Mouse (Mus musculus) forebrain, embryonic 14.5 days (tissue): ENCODE measurements at regions not wholly inside any gene's neighbourhood (a gene's known extent, or its start where the extent isn't known, plus 50 kb on each side); places are given as distances from the start of the nearest gene placed in this dataset.

Experiments
- ATAC-seq: fragments of 200-750 bp; cut with Nextera tagmentation; 2 replicates; pipeline ENCODE4 v1.8.0; 2017; ENCODE audit warnings: mild to moderate bottlenecking, moderate library complexity
- DNase-seq: peaks from one replicate; pipeline ENCODE4 v3.0.0-alpha.2; 2015; ENCODE audit warnings: low spot score
- H3K27ac ChIP-seq: fragments of 300-500 bp; sonication (generic); 2 replicates; pipeline ENCODE4 v1.5.1; 2014; ENCODE audit warnings: low read depth, mild to moderate bottlenecking, control low read depth, low read length, moderate library complexity
- H3K27me3 ChIP-seq: fragments of 300-500 bp; sonication (generic); replicated peaks from 2 replicates; pipeline ENCODE4 v1.6.1; 2014; ENCODE audit warnings: low read length, control low read depth, mixed read lengths; ENCODE audit not compliant: control insufficient read depth, insufficient read depth
- H3K36me3 ChIP-seq: fragments of 300-500 bp; sonication (generic); 2 replicates; pipeline ENCODE4 v1.6.1; 2014; ENCODE audit warnings: low read length, control low read depth; ENCODE audit not compliant: control insufficient read depth, insufficient read depth
- H3K4me1 ChIP-seq: fragments of 300-500 bp; sonication (generic); 2 replicates; pipeline ENCODE4 v1.6.1; 2014; ENCODE audit warnings: antibody characterized with exemption, low read length, control low read depth; ENCODE audit not compliant: control insufficient read depth, insufficient read depth
- H3K4me2 ChIP-seq: fragments of 300-500 bp; sonication (generic); 2 replicates; pipeline ENCODE4 v1.6.1; 2014; ENCODE audit warnings: mild to moderate bottlenecking, control low read depth, low read length
- H3K4me3 ChIP-seq: fragments of 300-500 bp; sonication (generic); 2 replicates; pipeline ENCODE4 v1.5.1; 2014; ENCODE audit warnings: low read depth, low read length, control low read depth
- H3K9ac ChIP-seq: fragments of 300-500 bp; sonication (generic); 2 replicates; pipeline ENCODE4 v1.6.1; 2014; ENCODE audit warnings: mild to moderate bottlenecking, low read length, control low read depth, moderate library complexity
- H3K9me3 ChIP-seq: fragments of 300-500 bp; sonication (generic); replicated peaks from 2 replicates; pipeline ENCODE4 v1.6.1; 2016; ENCODE audit warnings: low read length, control low read depth, mixed read lengths; ENCODE audit not compliant: control insufficient read depth
- WGBS: fragments of 180-500 bp; shearing (Covaris S2); extraction: QIAGEN DNeasy Blood & Tissue Kit; methylation state at CpG from one replicate; pipeline ENCODE4 v1.1.7; 2014; 5-methylcytosine and 5-hydroxymethylcytosine counted together

DNA sequence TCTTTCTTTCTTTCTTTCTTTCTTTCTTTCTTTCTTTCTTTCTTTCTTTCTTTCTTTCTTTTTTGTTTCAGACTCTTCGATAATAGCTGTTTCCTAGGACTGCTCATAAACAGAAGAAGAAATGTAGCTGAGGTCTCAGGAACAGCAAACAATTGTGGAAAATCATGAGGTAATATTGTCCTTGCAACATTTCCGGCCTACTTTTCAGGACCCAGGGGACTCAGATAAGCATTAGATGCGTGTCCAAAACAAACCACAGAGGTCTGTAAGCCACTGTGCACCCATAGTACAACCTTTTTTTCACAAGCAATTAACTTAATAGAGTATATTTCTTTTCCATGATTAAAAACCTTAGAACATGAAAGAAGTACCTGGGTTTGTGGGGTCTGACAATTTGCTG, 455.7 kb upstream of the Zeb2 start:
- no peak for ATAC-seq
- H3K9me3 ChIP-seq, result no peaks in the 10 kb centered on the region
- no peaks in the 10 kb centered on the region for H3K36me3 ChIP-seq
- 92% methylated on average over 3 of the region's 3 CpGs for WGBS
- no peaks in the 10 kb centered on the region for H3K4me1 ChIP-seq
- H3K4me2 ChIP-seq, result no peak overlapping the region
- H3K9ac ChIP-seq, result no peak overlapping the region
- no peak for DNase-seq
- no peaks in the 10 kb centered on the region for H3K27me3 ChIP-seq
- no peak overlapping the region for H3K27ac ChIP-seq
- no peak overlapping the region for H3K4me3 ChIP-seq

DNA sequence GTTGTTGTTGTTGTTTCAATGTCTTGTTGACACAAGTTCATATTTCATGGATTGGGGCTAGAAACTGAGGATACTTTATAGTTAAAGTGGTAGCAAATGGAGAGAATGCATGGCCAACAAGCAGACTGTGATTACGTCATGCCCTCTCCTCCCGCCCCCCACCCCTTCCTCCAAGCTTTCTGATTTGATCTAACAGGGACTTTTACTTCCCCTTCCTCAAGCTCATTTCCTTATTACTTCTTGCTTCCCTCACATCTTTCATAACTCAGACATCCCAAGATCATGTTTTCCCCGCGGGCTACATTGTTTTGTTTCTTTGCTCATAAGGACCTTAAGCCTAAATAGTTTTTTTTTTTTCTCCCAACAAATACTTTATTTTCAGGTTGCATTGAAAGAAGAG, 437.5 kb upstream of the Zeb2 start:
- Histone ChIP-seq H3K27me3 (no peaks in the 10 kb centered on the region), H3K9me3 (no peaks in the 10 kb centered on the region), H3K4me3 (no peak overlapping the region), H3K36me3 (no peaks in the 10 kb centered on the region), H3K4me2 (no peak overlapping the region), H3K9ac (no peak overlapping the region), H3K4me1 (no peaks in the 10 kb centered on the region), H3K27ac (no peak overlapping the region)
- no peak for DNase-seq
- WGBS, result 84% methylated on average over 4 of the region's 4 CpGs
- ATAC-seq, result no peak

DNA sequence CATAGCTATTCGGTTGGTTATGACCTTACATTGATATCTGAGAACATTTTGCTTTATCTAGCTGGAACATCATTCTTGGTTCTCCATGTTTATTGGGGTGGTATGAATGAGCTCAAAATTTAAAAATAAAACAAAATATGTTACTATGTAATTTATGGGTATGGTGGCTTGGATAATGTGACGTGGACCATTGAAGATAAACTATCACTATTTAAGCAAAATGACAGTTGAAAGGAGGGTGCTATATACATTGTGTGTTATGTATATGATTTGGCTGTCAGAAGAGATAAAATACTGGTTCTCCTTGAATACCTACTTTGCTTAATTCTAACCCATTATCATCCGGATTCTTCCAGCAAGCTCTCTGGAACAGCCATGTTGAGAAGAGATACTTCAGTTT, 424.2 kb upstream of the Zeb2 start:
- Histone ChIP-seq H3K4me3 (no peak overlapping the region), H3K9ac (no peak overlapping the region), H3K9me3 (no peaks in the 10 kb centered on the region), H3K36me3 (no peaks in the 10 kb centered on the region), H3K4me1 (no peaks in the 10 kb centered on the region), H3K27ac (no peak overlapping the region), H3K4me2 (no peak overlapping the region), H3K27me3 (no peaks in the 10 kb centered on the region)
- DNase-seq, result no peak
- no peak for ATAC-seq
- 95% methylated on average over 3 of the region's 3 CpGs for WGBS

DNA sequence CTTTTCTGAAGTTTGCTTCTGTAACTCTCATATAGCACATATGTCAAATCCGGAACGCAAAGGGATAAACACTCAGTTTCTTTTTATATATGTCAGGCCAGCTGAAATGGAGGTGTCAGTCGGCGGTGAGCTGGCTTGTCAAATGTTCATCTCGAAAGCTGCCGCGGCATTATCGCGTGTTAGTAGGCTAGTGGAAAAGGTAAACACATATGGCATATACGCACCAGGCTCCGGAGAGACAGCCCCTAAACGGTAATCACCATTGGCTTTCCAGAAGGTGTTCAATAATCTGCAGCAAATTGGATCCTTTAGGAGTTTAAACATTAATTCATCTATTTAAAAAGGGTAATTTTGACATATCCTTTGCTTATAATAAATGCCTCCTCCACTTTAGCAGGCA, 421.8 kb upstream of the Zeb2 start:
- Histone ChIP-seq H3K4me1 (no peaks in the 10 kb centered on the region), H3K9ac (no peak overlapping the region), H3K27ac (no peak overlapping the region), H3K4me3 (no peak overlapping the region), H3K4me2 (no peak overlapping the region), H3K36me3 (no peaks in the 10 kb centered on the region), H3K9me3 (no peaks in the 10 kb centered on the region), H3K27me3 (no peaks in the 10 kb centered on the region)
- DNase-seq, result no peak
- no peak for ATAC-seq
- WGBS, result 83% methylated on average over 12 of the region's 12 CpGs

DNA sequence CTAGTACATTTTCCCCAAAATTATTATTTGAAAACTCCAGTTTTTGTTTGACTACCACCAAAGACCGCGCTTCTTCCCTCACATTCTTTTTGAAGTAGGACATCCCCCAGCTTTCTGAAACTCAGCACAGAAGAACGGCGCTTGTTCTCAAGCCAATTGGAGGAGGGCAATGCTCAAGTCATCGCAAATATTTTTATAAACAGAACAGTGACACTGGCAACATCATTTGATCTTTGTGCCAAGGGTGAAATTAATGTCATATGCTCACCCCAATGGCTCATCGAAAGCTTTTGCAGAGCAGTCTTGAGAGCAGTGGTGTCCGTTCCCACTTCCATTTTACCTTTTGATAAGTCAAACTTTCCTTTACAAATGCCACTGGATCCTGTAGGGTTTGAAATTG, 420.5 kb upstream of the Zeb2 start:
- H3K4me1 ChIP-seq, result no peaks in the 10 kb centered on the region
- no peaks in the 10 kb centered on the region for H3K9me3 ChIP-seq
- H3K4me3 ChIP-seq, result no peak overlapping the region
- ATAC-seq, result no peak
- no peak overlapping the region for H3K27ac ChIP-seq
- H3K9ac ChIP-seq, result no peak overlapping the region
- no peaks in the 10 kb centered on the region for H3K27me3 ChIP-seq
- H3K4me2 ChIP-seq, result no peak overlapping the region
- no peaks in the 10 kb centered on the region for H3K36me3 ChIP-seq
- no peak for DNase-seq
- WGBS, result 91% methylated on average over 7 of the region's 7 CpGs

DNA sequence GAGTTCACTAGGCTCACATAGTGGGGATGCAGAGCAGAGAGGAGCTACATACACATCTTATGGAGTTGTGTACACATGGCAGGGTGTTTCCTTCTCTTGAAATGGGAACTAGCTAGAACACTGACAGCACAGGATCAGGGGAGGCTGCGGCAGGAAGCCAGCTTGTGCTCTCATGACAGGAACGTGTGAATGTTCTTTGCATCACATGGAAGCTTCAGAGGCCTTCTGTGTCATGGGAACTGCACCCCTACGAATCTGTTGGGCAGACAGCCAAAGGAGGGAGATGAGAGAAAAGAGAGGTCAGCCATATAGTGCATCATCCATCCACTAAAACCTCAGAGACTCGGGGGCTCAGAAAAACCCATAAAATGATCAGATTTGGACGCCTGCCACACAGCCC, 417.6 kb upstream of the Zeb2 start:
- no peak overlapping the region for H3K4me3 ChIP-seq
- WGBS, result 79% methylated on average over 5 of the region's 5 CpGs

DNA sequence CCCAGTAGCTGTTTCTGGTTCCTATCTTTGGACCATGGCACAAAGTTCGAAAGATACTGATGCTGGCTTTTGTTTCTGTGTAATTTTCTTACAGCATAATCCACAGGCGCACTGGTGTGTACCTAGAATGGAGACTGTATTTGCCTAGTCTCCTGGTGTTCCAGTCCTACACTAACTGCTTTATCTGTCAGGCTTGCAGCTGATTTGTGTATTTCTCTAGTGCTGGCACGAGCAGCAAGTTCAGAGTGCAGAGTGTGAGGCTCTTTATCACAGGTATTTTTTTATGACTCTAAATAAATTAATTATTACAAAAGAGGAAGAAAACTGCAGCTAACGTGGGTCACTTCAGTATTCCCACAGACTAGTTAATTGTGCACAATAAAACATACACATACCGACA, 405.1 kb upstream of the Zeb2 start:
- Histone ChIP-seq H3K9ac (no peak overlapping the region), H3K9me3 (no peaks in the 10 kb centered on the region), H3K4me3 (no peak overlapping the region), H3K4me1 (no peaks in the 10 kb centered on the region), H3K27ac (no peak overlapping the region), H3K4me2 (no peak overlapping the region), H3K27me3 (no peaks in the 10 kb centered on the region), H3K36me3 (no peaks in the 10 kb centered on the region)
- no peak for DNase-seq
- 85% methylated on average over 5 of the region's 5 CpGs for WGBS
- ATAC-seq, result no peak

More for the DNA sequence above, 417.6 kb upstream of the Zeb2 start:
- ATAC-seq (no peak), DNase-seq (no peak)
- H3K9ac ChIP-seq, result no peak overlapping the region
- H3K4me1 ChIP-seq, result no peaks in the 10 kb centered on the region
- no peaks in the 10 kb centered on the region for H3K27me3 ChIP-seq
- H3K27ac ChIP-seq, result no peak overlapping the region
- no peaks in the 10 kb centered on the region for H3K9me3 ChIP-seq
- H3K36me3 ChIP-seq, result no peaks in the 10 kb centered on the region
- no peak overlapping the region for H3K4me2 ChIP-seq

DNA sequence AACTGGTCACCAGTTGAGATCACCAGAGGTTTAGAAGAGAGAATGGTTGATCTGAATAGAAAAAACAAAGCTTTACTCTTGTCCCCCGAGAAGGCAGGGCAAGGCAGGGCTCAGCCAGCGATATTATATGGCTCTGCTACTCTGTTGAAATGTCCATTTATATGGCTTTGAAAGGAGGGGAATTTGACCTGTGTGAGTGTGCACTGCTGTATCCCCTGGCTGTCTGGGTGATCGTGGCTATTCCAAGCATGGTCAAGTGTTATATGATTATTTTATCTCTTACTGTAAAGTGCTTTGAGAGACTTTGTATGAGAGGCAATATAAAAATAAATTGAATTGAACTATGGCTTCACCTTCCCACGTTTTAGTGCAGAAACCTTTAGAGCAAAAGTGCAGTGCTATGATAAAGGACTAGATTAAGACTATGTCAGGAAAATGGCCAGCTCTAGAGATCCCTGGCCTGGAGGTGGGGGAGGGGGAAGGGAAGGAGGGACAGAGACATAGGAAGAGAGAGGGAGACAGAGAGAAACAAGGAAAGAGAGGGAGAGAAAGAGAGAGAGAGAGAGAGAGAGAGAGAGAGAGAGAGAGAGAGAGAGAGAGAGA, 402.5 kb upstream of the Zeb2 start:
- 44% methylated on average over 4 of the region's 4 CpGs for WGBS
- DNase-seq, result no peak

DNA sequence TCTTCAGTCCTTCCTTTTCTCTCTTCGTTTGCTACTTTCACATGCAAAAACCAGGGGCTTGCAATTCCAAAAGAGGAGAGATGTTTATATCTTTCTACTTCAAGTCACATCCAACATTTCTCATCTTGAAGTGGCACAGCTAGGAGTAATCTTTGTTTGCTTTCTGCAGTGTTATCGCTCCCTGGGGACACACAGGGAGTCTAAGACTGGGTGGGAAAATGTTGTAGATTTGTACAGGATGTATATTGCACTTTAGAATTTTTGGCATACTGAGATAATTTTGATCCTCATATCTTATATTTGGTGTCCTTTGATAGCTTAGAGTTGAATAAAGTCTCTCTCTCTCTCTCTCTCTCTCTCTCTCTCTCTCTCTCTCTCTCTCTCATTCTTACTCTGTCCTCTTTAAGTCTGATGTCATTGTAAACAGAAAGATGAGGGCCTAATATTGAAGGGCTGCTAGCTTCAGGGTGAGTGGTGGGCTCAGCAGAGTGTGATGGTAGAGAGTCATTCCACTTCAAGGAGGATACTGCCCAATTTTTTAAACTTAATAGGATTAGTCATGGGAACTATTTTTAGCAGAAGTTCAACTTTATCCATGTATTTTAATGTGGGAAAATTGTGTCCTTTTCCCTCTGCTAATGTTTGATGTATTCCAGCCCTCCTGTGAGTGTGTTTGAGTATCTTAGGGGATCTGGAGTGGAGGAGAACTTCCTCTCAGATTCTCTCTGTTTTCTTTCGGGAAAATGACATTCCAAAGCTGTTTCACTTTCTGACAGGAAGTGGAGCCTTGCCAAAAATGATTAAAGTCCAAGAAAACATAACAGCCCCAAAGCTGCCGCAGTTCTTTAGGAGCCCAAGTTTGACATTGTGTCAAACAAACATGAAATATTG, 397.3 kb upstream of the Zeb2 start:
- Histone ChIP-seq H3K4me2 (no peak overlapping the region), H3K9me3 (no peaks in the 10 kb centered on the region), H3K4me1 (no peaks in the 10 kb centered on the region), H3K27ac (no peak overlapping the region), H3K9ac (no peak overlapping the region), H3K4me3 (no peak overlapping the region), H3K36me3 (no peaks in the 10 kb centered on the region), H3K27me3 (no peaks in the 10 kb centered on the region)
- no peak for ATAC-seq
- DNase-seq, result peak; percentile 33
- 66% methylated on average over 4 of the region's 4 CpGs for WGBS

More for the DNA sequence above, 402.5 kb upstream of the Zeb2 start:
- no peak overlapping the region for H3K9ac ChIP-seq
- no peaks in the 10 kb centered on the region for H3K27me3 ChIP-seq
- no peaks in the 10 kb centered on the region for H3K9me3 ChIP-seq
- ATAC-seq, result no peak
- no peaks in the 10 kb centered on the region for H3K4me1 ChIP-seq
- no peaks in the 10 kb centered on the region for H3K36me3 ChIP-seq
- H3K4me3 ChIP-seq, result no peak overlapping the region
- no peak overlapping the region for H3K27ac ChIP-seq
- H3K4me2 ChIP-seq, result no peak overlapping the region
